Mouse (Mus musculus): ENCODE results near the gene Syt13. TPM values are rescaled to one million over a fixed set of nuclear protein-coding genes. Genes with fewer than 3 reads are reported as not detected.

Syt13 gene
- polyA plus RNA-seq, 1 experiment: 1.6 TPM

GRCm38 (mm10) chr2:92940963-92941362, 26.1 kb downstream of the Syt13 start:
- H3K4me1 ChIP-seq (ENCODE audit: control insufficient read depth, insufficient read depth, low read length): no peaks in the 10 kb centered on the region
- no peaks in the 10 kb centered on the region for H3K27me3 ChIP-seq (replicated peaks; ENCODE audit: control insufficient read depth, insufficient read depth, low read length)
- H3K36me3 ChIP-seq (ENCODE audit: control insufficient read depth, insufficient read depth, low read length): no peaks in the 10 kb centered on the region
- TF ChIP-seq CTCF (conservative IDR thresholded peaks at IDR 0.05; ENCODE audit: insufficient read depth, insufficient read length, low read depth, low read length): no peak
- TF ChIP-seq POLR2A (IDR thresholded peaks at IDR 0.05; ENCODE audit: low read depth, low read length): no peak
- 91% methylated on average over 9 of the region's 9 CpGs for WGBS
- H3K4me3 ChIP-seq (ENCODE audit: insufficient read depth, low read depth, low read length): no peak overlapping the region
- H3K27ac ChIP-seq (ENCODE audit: insufficient read depth, low read depth, low read length): no peak overlapping the region
- no peak for DNase-seq

- no peak for DNase-seq
- H3K36me3 ChIP-seq (ENCODE audit: control insufficient read depth, insufficient read depth, low read length): no peaks in the 10 kb centered on the region
- no peaks in the 10 kb centered on the region for H3K4me1 ChIP-seq (ENCODE audit: control insufficient read depth, insufficient read depth, low read length)
- WGBS: 66% methylated on average over 3 of the region's 3 CpGs
- no peak for TF ChIP-seq POLR2A (IDR thresholded peaks at IDR 0.05; ENCODE audit: low read depth, low read length)
- TF ChIP-seq CTCF (conservative IDR thresholded peaks at IDR 0.05; ENCODE audit: insufficient read depth, insufficient read length, low read depth, low read length): no peak
- no peak overlapping the region for H3K4me3 ChIP-seq (ENCODE audit: insufficient read depth, low read depth, low read length)
- H3K27ac ChIP-seq (ENCODE audit: insufficient read depth, low read depth, low read length): no peak overlapping the region
- H3K27me3 ChIP-seq (replicated peaks; ENCODE audit: control insufficient read depth, insufficient read depth, low read length): no peaks in the 10 kb centered on the region
These were observed 26.6 kb downstream of the Syt13 start for GRCm38 (mm10) chr2:92941463-92941862.

- peak; percentile 18 for DNase-seq
- H3K36me3 ChIP-seq (ENCODE audit: control insufficient read depth, insufficient read depth, low read length): no peaks in the 10 kb centered on the region
- no peaks in the 10 kb centered on the region for H3K4me1 ChIP-seq (ENCODE audit: control insufficient read depth, insufficient read depth, low read length)
- H3K4me3 ChIP-seq (ENCODE audit: insufficient read depth, low read depth, low read length): no peak overlapping the region
- WGBS: 73% methylated on average over 3 of the region's 3 CpGs
- no peaks in the 10 kb centered on the region for H3K27me3 ChIP-seq (replicated peaks; ENCODE audit: control insufficient read depth, insufficient read depth, low read length)
- no peak overlapping the region for H3K27ac ChIP-seq (ENCODE audit: insufficient read depth, low read depth, low read length)
- TF ChIP-seq CTCF (conservative IDR thresholded peaks at IDR 0.05; ENCODE audit: insufficient read depth, insufficient read length, low read depth, low read length) (no peak), POLR2A (IDR thresholded peaks at IDR 0.05; ENCODE audit: low read depth, low read length) (no peak)
These were observed 28.5 kb downstream of the Syt13 start for GRCm38 (mm10) chr2:92943406-92943805.

GRCm38 (mm10) chr2:92944356-92944755, 29.5 kb downstream of the Syt13 start:
- 89% methylated on average over 3 of the region's 3 CpGs for WGBS
- TF ChIP-seq CTCF (conservative IDR thresholded peaks at IDR 0.05; ENCODE audit: insufficient read depth, insufficient read length, low read depth, low read length): no peak
- TF ChIP-seq POLR2A (IDR thresholded peaks at IDR 0.05; ENCODE audit: low read depth, low read length): no peak
- Histone ChIP-seq H3K4me1 (ENCODE audit: control insufficient read depth, insufficient read depth, low read length) (no peaks in the 10 kb centered on the region), H3K36me3 (ENCODE audit: control insufficient read depth, insufficient read depth, low read length) (no peaks in the 10 kb centered on the region), H3K27me3 (replicated peaks; ENCODE audit: control insufficient read depth, insufficient read depth, low read length) (no peaks in the 10 kb centered on the region), H3K27ac (ENCODE audit: insufficient read depth, low read depth, low read length) (no peak overlapping the region), H3K4me3 (ENCODE audit: insufficient read depth, low read depth, low read length) (no peak overlapping the region)
- no peak for DNase-seq

- WGBS: 94% methylated on average over 11 of the region's 11 CpGs
- Histone ChIP-seq H3K36me3 (ENCODE audit: control insufficient read depth, insufficient read depth, low read length) (no peaks in the 10 kb centered on the region), H3K4me1 (ENCODE audit: control insufficient read depth, insufficient read depth, low read length) (no peaks in the 10 kb centered on the region), H3K27ac (ENCODE audit: insufficient read depth, low read depth, low read length) (no peak overlapping the region), H3K27me3 (replicated peaks; ENCODE audit: control insufficient read depth, insufficient read depth, low read length) (no peaks in the 10 kb centered on the region), H3K4me3 (ENCODE audit: insufficient read depth, low read depth, low read length) (no peak overlapping the region)
- TF ChIP-seq POLR2A (IDR thresholded peaks at IDR 0.05; ENCODE audit: low read depth, low read length) (no peak), CTCF (conservative IDR thresholded peaks at IDR 0.05; ENCODE audit: insufficient read depth, insufficient read length, low read depth, low read length) (no peak)
- DNase-seq: no peak
These were observed 30.3 kb downstream of the Syt13 start for GRCm38 (mm10) chr2:92945125-92945746.

- no peak overlapping the region for H3K27ac ChIP-seq (ENCODE audit: insufficient read depth, low read depth, low read length)
- no peaks in the 10 kb centered on the region for H3K4me1 ChIP-seq (ENCODE audit: control insufficient read depth, insufficient read depth, low read length)
- no peak for DNase-seq
- TF ChIP-seq CTCF (conservative IDR thresholded peaks at IDR 0.05; ENCODE audit: insufficient read depth, insufficient read length, low read depth, low read length) (no peak), POLR2A (IDR thresholded peaks at IDR 0.05; ENCODE audit: low read depth, low read length) (no peak)
- no peaks in the 10 kb centered on the region for H3K27me3 ChIP-seq (replicated peaks; ENCODE audit: control insufficient read depth, insufficient read depth, low read length)
- no peaks in the 10 kb centered on the region for H3K36me3 ChIP-seq (ENCODE audit: control insufficient read depth, insufficient read depth, low read length)
- no peak overlapping the region for H3K4me3 ChIP-seq (ENCODE audit: insufficient read depth, low read depth, low read length)
- 90% methylated on average over 11 of the region's 11 CpGs for WGBS
These were observed 31.1 kb downstream of the Syt13 start for GRCm38 (mm10) chr2:92945824-92946598.

- no peak for TF ChIP-seq POLR2A (IDR thresholded peaks at IDR 0.05; ENCODE audit: low read depth, low read length)
- TF ChIP-seq CTCF (conservative IDR thresholded peaks at IDR 0.05; ENCODE audit: insufficient read depth, insufficient read length, low read depth, low read length): no peak
- no peak overlapping the region for H3K4me3 ChIP-seq (ENCODE audit: insufficient read depth, low read depth, low read length)
- H3K36me3 ChIP-seq (ENCODE audit: control insufficient read depth, insufficient read depth, low read length): no peaks in the 10 kb centered on the region
- no peak for DNase-seq
- WGBS: 22% methylated on average over 12 of the region's 12 CpGs
- H3K27me3 ChIP-seq (replicated peaks; ENCODE audit: control insufficient read depth, insufficient read depth, low read length): no peaks in the 10 kb centered on the region
- no peaks in the 10 kb centered on the region for H3K4me1 ChIP-seq (ENCODE audit: control insufficient read depth, insufficient read depth, low read length)
- H3K27ac ChIP-seq (ENCODE audit: insufficient read depth, low read depth, low read length): no peak overlapping the region
These were observed 33.2 kb downstream of the Syt13 start for GRCm38 (mm10) chr2:92947981-92948698.

Measured in kidney, adult 2 months (tissue).